Mouse (Mus musculus): ENCODE results near the gene Zfp239. TPM values are rescaled to one million over a fixed set of nuclear protein-coding genes. Genes with fewer than 3 reads are reported as not detected.
"Not testable (repeated sequence)": the region's sequence is repeated elsewhere in the genome, so short reads cannot be mapped to it uniquely, and the experiment has no call there.

Gene Zfp239
- 1 to 10 TPM; 4.9 to 5.7 TPM for total RNA-seq (2021)
- long read RNA-seq, experiment 1, partial matches to known transcripts, result 0 of 2 reads
- long read RNA-seq, experiment 1, other reads (novel, unspliced or antisense), result 2 of 2 reads
- long read RNA-seq, experiment 2, partial matches to known transcripts, result 0 of 8 reads
- long read RNA-seq, experiment 2, other reads (novel, unspliced or antisense), result 5 of 8 reads

DNA sequence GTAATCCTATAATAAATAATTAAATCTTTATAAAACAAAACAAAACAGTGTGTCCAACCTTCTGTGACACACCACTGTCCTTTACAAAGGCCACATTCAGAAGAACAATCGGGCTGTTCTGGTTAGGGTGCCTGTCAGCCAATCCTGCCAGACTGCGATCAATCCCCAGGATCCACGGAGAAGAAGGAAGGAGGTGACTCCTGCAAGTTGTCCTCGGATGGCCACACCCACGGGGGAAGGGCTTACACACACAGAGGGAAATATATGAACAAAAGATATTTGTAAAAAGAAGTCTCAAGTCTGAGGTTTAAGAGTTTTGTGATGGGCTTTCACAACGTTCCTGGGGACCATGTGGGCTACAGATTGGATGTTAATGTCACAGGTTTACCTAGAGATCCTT, at the start of gene Zfp239:
TSS of gene Zfp239 (plus strand) at position 253 of the 400 bp plus-strand sequence.
- no peak for DNase-seq (ENCODE audit: low spot score in 2 of 2)

DNA sequence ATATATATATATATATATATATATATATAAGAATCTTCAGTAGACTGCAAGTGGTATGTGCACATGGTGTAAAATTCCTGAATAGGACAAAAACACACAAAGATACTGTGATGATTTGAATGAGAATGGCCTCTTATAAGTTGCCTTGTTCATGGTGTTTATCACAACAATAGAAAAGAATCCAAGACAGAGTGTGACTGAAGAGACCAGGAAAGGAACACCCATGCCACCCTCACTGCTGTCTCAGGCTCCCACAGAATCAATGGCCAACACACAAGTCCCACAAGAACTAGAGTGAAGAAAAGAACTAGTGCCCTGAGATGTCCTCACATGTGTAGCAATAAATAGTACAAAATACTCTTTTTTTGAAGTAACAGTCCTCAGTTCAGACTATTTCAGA, 47.2 kb upstream of the Zfp239 start:
- no peak for DNase-seq (ENCODE audit: low spot score in 2 of 2)

DNA sequence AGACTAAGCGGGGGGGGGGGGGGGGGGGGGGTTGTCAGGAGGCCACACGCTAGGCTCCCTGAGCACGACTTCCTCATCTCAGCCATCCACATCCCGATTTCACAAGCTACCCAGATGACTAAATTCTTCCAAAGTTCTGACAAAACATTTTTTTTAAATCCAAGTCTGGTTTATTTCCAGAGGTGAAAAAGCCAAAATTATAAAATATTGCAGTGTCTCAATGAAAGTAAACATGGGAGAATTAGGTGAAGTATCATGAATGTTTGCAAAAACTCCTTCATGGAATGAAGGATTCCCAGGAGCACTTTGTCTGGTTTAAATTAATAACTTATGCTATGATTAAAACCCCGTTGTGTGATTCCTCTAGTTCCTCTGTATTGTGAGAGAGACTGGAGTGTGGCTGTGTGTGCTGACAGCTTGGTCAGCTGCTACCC, 44.8 kb upstream of the Zfp239 start:
- no peak for DNase-seq (ENCODE audit: low spot score in 2 of 2)

- no peak for DNase-seq (ENCODE audit: low spot score in 2 of 2)
These were observed 41.6 kb upstream of the Zfp239 start for GRCm38 (mm10) chr6:117820327-117820726.

- peak; percentile 12 to 44 for DNase-seq (ENCODE audit: low spot score in 2 of 2)
These were observed 36.5 kb upstream of the Zfp239 start for GRCm38 (mm10) chr6:117825369-117825768.

DNA sequence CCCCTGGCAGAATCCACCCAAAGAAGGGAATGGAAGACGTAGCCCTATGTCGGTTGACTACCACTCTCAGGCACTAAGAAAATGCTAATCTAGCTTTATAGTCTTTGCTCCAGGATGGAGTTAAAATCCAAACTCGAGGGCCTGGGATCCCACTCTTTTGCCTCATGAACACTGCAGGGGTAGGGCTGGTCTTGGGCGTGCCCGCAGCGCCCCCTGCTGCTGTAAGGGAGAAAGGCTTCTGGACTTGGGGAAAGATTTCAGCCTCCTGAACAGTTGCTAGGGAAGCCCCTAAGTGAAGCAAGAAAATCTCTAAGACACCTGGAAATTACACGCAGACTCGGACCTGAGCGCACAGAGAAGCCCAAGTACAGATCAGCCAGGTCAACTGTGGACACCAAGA, 33.6 kb upstream of the Zfp239 start:
- peak; percentile 12 to 48 for DNase-seq (ENCODE audit: low spot score in 2 of 2)

GRCm38 (mm10) chr6:117840686-117841510, 21.0 kb upstream of the Zfp239 start, which contains the start of gene Zfp637:
Zfp637 (plus strand) TSS chr6:117841180.
- peak; percentile 73 to 84 for DNase-seq (ENCODE audit: low spot score in 2 of 2)

GRCm38 (mm10) chr6:117841511-117841955, 20.4 kb upstream of the Zfp239 start:
- DNase-seq (ENCODE audit: low spot score in 2 of 2), result no peak

GRCm38 (mm10) chr6:117844597-117844996, 17.3 kb upstream of the Zfp239 start:
- no peak for DNase-seq (ENCODE audit: low spot score in 2 of 2)

- DNase-seq (ENCODE audit: low spot score in 2 of 2), result not testable (repeated sequence)
These were observed 15.2 kb upstream of the Zfp239 start for GRCm38 (mm10) chr6:117846671-117847070.

- DNase-seq (ENCODE audit: low spot score in 2 of 2), result no peak
These were observed 14.1 kb upstream of the Zfp239 start for GRCm38 (mm10) chr6:117847772-117848171.

- no peak for DNase-seq (ENCODE audit: low spot score in 2 of 2)
These were observed 13.3 kb upstream of the Zfp239 start for GRCm38 (mm10) chr6:117848577-117848976.

- no peak for DNase-seq (ENCODE audit: low spot score in 2 of 2)
These were observed 10.2 kb upstream of the Zfp239 start for GRCm38 (mm10) chr6:117851747-117852146.

GRCm38 (mm10) chr6:117857990-117858389, 3.9 kb upstream of the Zfp239 start:
- DNase-seq (ENCODE audit: low spot score in 2 of 2), result no peak

DNA sequence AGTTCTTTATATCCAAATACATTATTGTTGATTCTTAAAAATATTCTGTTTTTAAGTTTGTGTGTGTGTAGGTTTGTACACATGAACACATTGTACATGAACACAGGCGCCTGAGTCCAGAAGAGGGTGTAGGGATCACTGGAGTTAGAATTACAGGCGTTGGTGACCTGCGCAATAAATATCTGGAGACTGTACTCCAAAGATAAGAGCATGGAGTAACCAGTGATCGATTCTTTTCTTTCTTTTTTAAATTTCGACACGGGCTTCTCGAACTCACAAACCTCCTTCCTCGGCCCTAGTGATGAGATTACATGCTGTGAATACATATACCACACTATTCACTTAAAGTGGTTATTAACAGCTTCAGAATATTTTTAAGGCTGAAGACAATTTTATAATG, 565 bp downstream of the Zfp239 start:
- no peak for DNase-seq (ENCODE audit: low spot score in 2 of 2)

DNA sequence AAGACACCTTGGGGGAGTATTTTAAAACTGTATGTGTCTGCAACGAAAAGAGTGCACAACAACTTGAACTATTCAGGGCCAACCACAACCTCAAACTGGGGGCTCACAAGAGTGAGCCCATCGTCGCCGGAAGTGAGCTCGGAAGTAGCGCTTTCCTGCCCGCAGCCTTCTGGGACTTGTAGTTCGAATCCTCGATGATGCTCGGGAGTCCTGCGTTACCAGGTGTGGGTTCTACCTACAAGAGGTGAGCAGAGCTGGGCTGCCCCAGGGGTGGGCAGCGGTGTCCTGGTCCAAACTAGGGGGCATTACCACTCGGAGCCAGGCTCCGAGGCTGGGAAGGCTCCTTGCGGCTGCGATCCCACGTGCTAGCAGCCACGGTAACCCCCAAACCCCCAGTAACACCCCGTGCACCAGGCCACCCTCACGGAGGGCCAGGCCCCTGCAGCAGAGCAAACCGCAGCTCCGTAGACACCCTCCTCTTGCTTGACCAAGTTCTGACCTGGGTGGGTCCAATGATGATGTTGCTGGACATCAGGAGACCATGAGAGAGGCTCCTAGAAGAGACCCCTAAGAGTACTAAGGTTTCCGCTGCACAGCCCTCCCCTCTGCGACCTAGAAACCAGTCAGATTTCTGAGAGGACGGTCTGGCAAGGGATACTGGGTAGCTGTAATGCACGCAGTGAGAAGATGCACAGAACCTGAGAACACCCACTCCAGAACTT, 1.2 kb downstream of the Zfp239 start:
- no peak for DNase-seq (ENCODE audit: low spot score in 2 of 2)

- DNase-seq (ENCODE audit: low spot score in 2 of 2), result no peak
These were observed 1.9 kb downstream of the Zfp239 start for GRCm38 (mm10) chr6:117863751-117864150.

DNA sequence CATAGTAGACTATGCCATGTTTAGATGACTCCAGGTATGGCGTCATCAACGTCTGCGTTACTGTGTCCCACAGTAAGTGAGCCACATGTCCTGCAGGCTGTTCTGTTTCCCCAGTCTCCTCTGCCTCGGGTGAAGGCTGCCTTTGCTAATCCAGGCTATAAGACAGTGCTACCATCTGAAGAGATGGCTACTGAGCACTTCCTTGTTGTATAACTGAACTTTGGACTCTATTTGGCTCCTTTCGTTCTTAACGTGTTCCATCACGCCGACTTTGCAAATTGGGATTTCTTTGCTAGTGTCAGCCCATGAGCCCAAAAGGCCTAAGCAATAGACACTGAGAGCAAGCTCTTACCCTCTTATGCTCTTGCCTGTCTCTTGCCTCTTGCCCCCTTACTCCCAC, 6.3 kb downstream of the Zfp239 start:
- no peak for DNase-seq (ENCODE audit: low spot score in 2 of 2)

GRCm38 (mm10) chr6:117871034-117871433, 9.1 kb downstream of the Zfp239 start:
- no peak for DNase-seq (ENCODE audit: low spot score in 2 of 2)

GRCm38 (mm10) chr6:117873450-117873849, 11.6 kb downstream of the Zfp239 start:
- DNase-seq (ENCODE audit: low spot score in 2 of 2), result not testable (repeated sequence)

- no peak for DNase-seq (ENCODE audit: low spot score in 2 of 2)
These were observed 12.9 kb downstream of the Zfp239 start for GRCm38 (mm10) chr6:117874621-117875281.

Measured in adrenal gland, postnatal 4 days (tissue).